Mouse (Mus musculus) B cell, adult 67 days (primary cell): ENCODE measurements around the gene Crisp1. TPM values are rescaled to one million over a fixed set of nuclear protein-coding genes. Genes with fewer than 3 reads are reported as not detected.

Experiments
- total RNA-seq, 2 experiments: library from RNA; stranded (reverse); gene quantifications; 4 replicates each; pipeline ENCODE4 v1.2.4; 2023

Crisp1 gene
- total RNA-seq: not detected

GRCm38 (mm10) chr17:40319062-40319461, at the start of gene Crisp1:
TSS of gene Crisp1 (minus strand) at chr17:40319207.

Other genes with a start within 250 kb of the Crisp1 start
- not detected for gene AC192777.2, start 223.8 kb downstream of the Crisp1 start, total RNA-seq
- not detected for gene Pgk2, start 110.6 kb downstream of the Crisp1 start, total RNA-seq
- 1 to 10 TPM; 1.9 to 2.5 TPM for gene Crisp3, start 76.9 kb downstream of the Crisp1 start, total RNA-seq
- gene Esp8, start 200.8 kb upstream of the Crisp1 start, total RNA-seq: not detected
- gene Esp6, start 242.3 kb upstream of the Crisp1 start, total RNA-seq: not detected